Mouse (Mus musculus) intestine, postnatal 0 days (tissue): ENCODE results near the gene Srsf4. TPM values are rescaled to one million over a fixed set of nuclear protein-coding genes. Genes with fewer than 3 reads are reported as not detected.

Experiments
- ATAC-seq: fragments of 200-750 bp; cut with Nextera tagmentation; 2 replicates; pipeline ENCODE4 v1.8.0; 2017; ENCODE audit warnings: mild to moderate bottlenecking, moderate TSS enrichment, moderate library complexity
- H3K27ac ChIP-seq: fragments of 300-500 bp; sonication (generic); 2 replicates; pipeline ENCODE4 v1.5.1; 2014; ENCODE audit warnings: mild to moderate bottlenecking, low read depth, low read length, moderate library complexity
- H3K27me3 ChIP-seq: fragments of 300-500 bp; sonication (generic); replicated peaks from 2 replicates; pipeline ENCODE4 v1.6.1; 2014; ENCODE audit warnings: low read length, mixed read lengths; ENCODE audit not compliant: control insufficient read depth, insufficient read depth
- H3K36me3 ChIP-seq: fragments of 300-500 bp; sonication (generic); 2 replicates; pipeline ENCODE4 v1.6.1; 2014; ENCODE audit warnings: mild to moderate bottlenecking, moderate library complexity; ENCODE audit not compliant: control insufficient read depth, insufficient read depth
- H3K4me1 ChIP-seq: fragments of 300-500 bp; sonication (generic); replicated peaks from 2 replicates; pipeline ENCODE4 v1.6.1; 2014; ENCODE audit warnings: antibody characterized with exemption, low read length, mixed read lengths; ENCODE audit not compliant: control insufficient read depth, insufficient read depth
- H3K4me2 ChIP-seq: fragments of 300-500 bp; sonication (generic); replicated peaks from 2 replicates; pipeline ENCODE4 v1.6.1; 2014; ENCODE audit warnings: low read depth, mild to moderate bottlenecking, moderate library complexity
- H3K4me3 ChIP-seq: fragments of 300-500 bp; sonication (generic); 2 replicates; pipeline ENCODE4 v1.5.1; 2014; ENCODE audit warnings: low read depth, low read length
- H3K9ac ChIP-seq: fragments of 300-500 bp; sonication (generic); 2 replicates; pipeline ENCODE4 v1.6.1; 2014; ENCODE audit warnings: mild to moderate bottlenecking, low read depth, low read length
- H3K9me3 ChIP-seq: fragments of 300-500 bp; sonication (generic); 2 replicates; pipeline ENCODE4 v1.6.1; 2016; ENCODE audit warnings: mixed run types; ENCODE audit not compliant: control insufficient read depth
- CTCF ChIP-seq: sonication (generic); IDR thresholded peaks from 2 replicates; pipeline ENCODE4 v1.5.1; 2016; ENCODE audit warnings: low read depth, mild to moderate bottlenecking, control low read depth, antibody characterized with exemption, moderate library complexity
- WGBS: fragments of 180-500 bp; shearing (Covaris S2); extraction: QIAGEN DNeasy Blood & Tissue Kit; methylation state at CpG from one replicate; pipeline ENCODE4 v1.1.7; 2014; 5-methylcytosine and 5-hydroxymethylcytosine counted together
- polyA plus RNA-seq: library from polyadenylated mRNA; unstranded; fragments of >200 nt; fragmentation: Nextera tagmentation; extraction: Ambion mirVana; gene quantifications from 2 replicates; pipeline ENCODE4 v1.2.1, GENCODE M21; 2015

The Srsf4 gene
- polyA plus RNA-seq, 1 experiment from 2014 or later = 36.2 TPM

DNA sequence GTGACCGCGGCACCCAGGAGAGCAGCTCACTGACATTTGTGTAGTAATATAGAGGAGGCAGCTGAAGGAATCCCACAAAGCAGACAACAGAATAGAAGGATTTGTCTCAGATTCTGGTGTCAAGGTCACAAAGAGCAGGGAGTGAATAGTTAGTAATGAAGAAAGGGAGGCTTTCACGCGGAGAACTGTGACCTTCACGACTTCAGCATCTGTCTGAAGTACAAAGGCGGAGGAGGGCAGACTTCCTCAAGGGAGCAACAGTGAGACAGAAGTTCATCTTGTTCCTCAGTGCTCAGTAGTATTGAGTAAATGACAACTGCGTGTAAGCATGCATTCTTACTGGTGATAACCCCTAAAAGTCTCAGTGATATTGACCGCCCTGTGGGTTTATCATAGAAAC, 77.2 kb downstream of the Srsf4 start:
- no peak overlapping the region for H3K27ac ChIP-seq
- TF ChIP-seq CTCF = no peak
- ATAC-seq = no peak
- H3K36me3 ChIP-seq = peaks cover 16% of the 10 kb centered on the region
- no peak overlapping the region for H3K4me2 ChIP-seq
- no peak overlapping the region for H3K4me3 ChIP-seq
- 74% methylated on average over 8 of the region's 8 CpGs for WGBS
- H3K4me1 ChIP-seq = no peaks in the 10 kb centered on the region
- no peak overlapping the region for H3K9ac ChIP-seq
- H3K9me3 ChIP-seq = no peaks in the 10 kb centered on the region
- no peaks in the 10 kb centered on the region for H3K27me3 ChIP-seq

Other genes with a start within 250 kb of the Srsf4 start
- 2.3 TPM in 2 replicates for gene Ptpru, start 35.3 kb upstream of the Srsf4 start, polyA plus RNA-seq
- 27.3 and 27.6 TPM in 2 replicates for gene Mecr, start 30.1 kb upstream of the Srsf4 start, polyA plus RNA-seq
- gene Tmem200b, start 48.2 kb downstream of the Srsf4 start, polyA plus RNA-seq = 1.3 and 1.7 TPM in 2 replicates
- 0.08 and 0.09 TPM in 2 replicates for gene Gm10300, start 201.1 kb downstream of the Srsf4 start, polyA plus RNA-seq
- gene Epb41, start 201.7 kb downstream of the Srsf4 start, polyA plus RNA-seq = 22.2 TPM in 2 replicates